Mouse (Mus musculus) ES-Bruce4 (cell line): Measurements from ENCODE around the gene Hist1h2ap. TPM values are rescaled to one million over a fixed set of nuclear protein-coding genes. Genes with fewer than 3 reads are reported as not detected.
"Not testable (repeated sequence)": the region's sequence is repeated elsewhere in the genome, so short reads cannot be mapped to it uniquely, and the experiment has no call there.

ENCODE experiments used
- H3K27ac ChIP-seq: 2 replicates; pipeline ENCODE4 v1.5.1; 2012; ENCODE audit warnings: low read length, inconsistent platforms; ENCODE audit not compliant: insufficient read depth
- H3K27me3 ChIP-seq: 2 replicates; pipeline ENCODE4 v1.6.1; 2012; ENCODE audit warnings: mild to moderate bottlenecking, low read length, inconsistent platforms; ENCODE audit not compliant: control insufficient read depth, poor library complexity, insufficient read depth, severe bottlenecking
- H3K36me3 ChIP-seq: 2 replicates; pipeline ENCODE4 v1.6.1; 2012; ENCODE audit warnings: inconsistent platforms, mild to moderate bottlenecking, low read length, moderate library complexity; ENCODE audit not compliant: control insufficient read depth, poor library complexity, insufficient read depth, severe bottlenecking
- H3K4me1 ChIP-seq: one replicate; pipeline ENCODE4 v1.8.1; 2011; ENCODE audit warnings: low read length; ENCODE audit not compliant: control insufficient read depth, insufficient read depth
- H3K4me3 ChIP-seq: 2 replicates; pipeline ENCODE4 v1.5.1; 2011; ENCODE audit warnings: low read depth, mild to moderate bottlenecking, low read length
- H3K9ac ChIP-seq: 2 replicates; pipeline ENCODE4 v1.6.1; 2012; ENCODE audit warnings: low read depth, mild to moderate bottlenecking, inconsistent platforms; ENCODE audit not compliant: poor library complexity, severe bottlenecking
- H3K9me3 ChIP-seq: replicated peaks from 2 replicates; pipeline ENCODE4 v1.6.1; 2012; ENCODE audit warnings: mild to moderate bottlenecking, low read length, inconsistent platforms; ENCODE audit not compliant: control insufficient read depth, poor library complexity, insufficient read depth, severe bottlenecking
- CTCF ChIP-seq: IDR thresholded peaks from one replicate; pipeline ENCODE4 v1.8.1; 2011; ENCODE audit warnings: low read depth, low read length
- EP300 ChIP-seq: IDR thresholded peaks from 2 replicates; pipeline ENCODE4 v1.6.1; 2011; ENCODE audit warnings: low read depth, low read length; ENCODE audit not compliant: insufficient read depth
- POLR2A ChIP-seq: IDR thresholded peaks from one replicate; pipeline ENCODE4 v1.8.1; 2011; ENCODE audit warnings: low read length; ENCODE audit not compliant: insufficient read depth
- polyA plus RNA-seq: library from polyadenylated mRNA; stranded (reverse); fragments of >200 nt; gene quantifications from 2 replicates; pipeline ENCODE4 v1.2.4, GENCODE M21; 2011; ENCODE audit warnings: low read depth; ENCODE audit not compliant: missing spikeins, insufficient read depth, insufficient read length

Hist1h2ap gene
- polyA plus RNA-seq, 1 experiment, result 47.5 TPM

GRCm38 (mm10) chr13:21803058-21803457 lies 30.2 kb downstream of the Hist1h2ap start:
- not testable (repeated sequence) for H3K27me3 ChIP-seq, H3K27ac ChIP-seq, H3K9me3 ChIP-seq, H3K4me3 ChIP-seq, H3K4me1 ChIP-seq, H3K36me3 ChIP-seq, H3K9ac ChIP-seq

GRCm38 (mm10) chr13:21797163-21797562 lies 36.1 kb downstream of the Hist1h2ap start:
- H3K27me3 ChIP-seq, H3K4me3 ChIP-seq, H3K4me1 ChIP-seq, H3K9ac ChIP-seq, H3K9me3 ChIP-seq, H3K36me3 ChIP-seq, H3K27ac ChIP-seq: not testable (repeated sequence)

GRCm38 (mm10) chr13:21795584-21795983 lies 37.7 kb downstream of the Hist1h2ap start:
- H3K36me3 ChIP-seq, result no peaks in the 10 kb centered on the region
- TF ChIP-seq CTCF, result no peak
- TF ChIP-seq EP300, result no peak
- no peak for TF ChIP-seq POLR2A

GRCm38 (mm10) chr13:21790601-21791283 lies 42.6 kb downstream of the Hist1h2ap start:
- TF ChIP-seq POLR2A (no peak), EP300 (no peak), CTCF (no peak)
- Histone ChIP-seq H3K27me3 (no peaks in the 10 kb centered on the region), H3K36me3 (no peaks in the 10 kb centered on the region), H3K4me1 (peaks cover 1% of the 10 kb centered on the region), H3K9me3 (no peaks in the 10 kb centered on the region), H3K4me3 (no peak overlapping the region), H3K9ac (peak overlapping the region; percentile 83), H3K27ac (no peak overlapping the region)

More at GRCm38 (mm10) chr13:21795584-21795983, 37.7 kb downstream of the Hist1h2ap start:
- Histone ChIP-seq H3K9ac (no peak overlapping the region), H3K27me3 (no peaks in the 10 kb centered on the region), H3K9me3 (no peaks in the 10 kb centered on the region), H3K4me3 (no peak overlapping the region), H3K27ac (no peak overlapping the region), H3K4me1 (no peaks in the 10 kb centered on the region)

GRCm38 (mm10) chr13:21789925-21790324 lies 43.4 kb downstream of the Hist1h2ap start:
- no peak overlapping the region for H3K9ac ChIP-seq
- no peaks in the 10 kb centered on the region for H3K27me3 ChIP-seq
- TF ChIP-seq CTCF (no peak), POLR2A (no peak), EP300 (no peak)
- no peaks in the 10 kb centered on the region for H3K36me3 ChIP-seq
- peaks cover 1% of the 10 kb centered on the region for H3K4me1 ChIP-seq
- H3K4me3 ChIP-seq, result no peak overlapping the region
- no peak overlapping the region for H3K27ac ChIP-seq
- no peaks in the 10 kb centered on the region for H3K9me3 ChIP-seq

- Histone ChIP-seq H3K4me1 (peaks cover 3% of the 10 kb centered on the region), H3K4me3 (no peak overlapping the region)
These were observed 45.3 kb downstream of the Hist1h2ap start for GRCm38 (mm10) chr13:21787760-21788593.

More at GRCm38 (mm10) chr13:21787760-21788593, 45.3 kb downstream of the Hist1h2ap start:
- Histone ChIP-seq H3K9ac (peak overlapping the region; percentile 90), H3K27ac (peak overlapping the region; percentile 88), H3K9me3 (no peaks in the 10 kb centered on the region), H3K27me3 (no peaks in the 10 kb centered on the region), H3K36me3 (no peaks in the 10 kb centered on the region)
- TF ChIP-seq POLR2A (no peak), EP300 (no peak), CTCF (no peak)
